Mouse (Mus musculus): ENCODE results near the gene Zyx. TPM values are rescaled to one million over a fixed set of nuclear protein-coding genes. Genes with fewer than 3 reads are reported as not detected.

The Zyx gene
- 109 and 128 TPM in 2 replicates for polyA plus RNA-seq (2012; rRNA removed)

GRCm38 (mm10) chr6:42349426-42350020, at the start of gene Zyx:
TSS of gene Zyx (plus strand) at chr6:42349630.
- under 1% methylated on average over 33 of the region's 36 CpGs for WGBS
- DNase-seq (ENCODE audit: low read depth, low spot score): no peak

- WGBS: 52% methylated on average over 8 of the region's 8 CpGs
- DNase-seq (ENCODE audit: low read depth, low spot score): no peak
Observed at GRCm38 (mm10) chr6:42309816-42310378, 39.5 kb upstream of the Zyx start.

- WGBS: 49% methylated on average over 2 of the region's 2 CpGs
Observed at GRCm38 (mm10) chr6:42310427-42311053, 38.9 kb upstream of the Zyx start.

GRCm38 (mm10) chr6:42318293-42318692, 31.1 kb upstream of the Zyx start:
- 73% methylated on average over 4 of the region's 4 CpGs for WGBS
- DNase-seq (ENCODE audit: low read depth, low spot score): no peak

More at GRCm38 (mm10) chr6:42310427-42311053, 38.9 kb upstream of the Zyx start:
- DNase-seq (ENCODE audit: low read depth, low spot score): no peak

- 3% methylated on average over 24 of the region's 28 CpGs for WGBS
- no peak for DNase-seq (ENCODE audit: low read depth, low spot score)
Observed at GRCm38 (mm10) chr6:42323371-42324066, 25.9 kb upstream of the Zyx start.

- WGBS: 3% methylated on average over 23 of the region's 32 CpGs
- no peak for DNase-seq (ENCODE audit: low read depth, low spot score)
Observed at GRCm38 (mm10) chr6:42324067-42324481, 25.4 kb upstream of the Zyx start.

GRCm38 (mm10) chr6:42324482-42325267, 24.8 kb upstream of the Zyx start, which contains the start of gene Fam131b:
TSS of gene Fam131b (minus strand) at chr6:42324643.
- no peak for DNase-seq (ENCODE audit: low read depth, low spot score)
- WGBS: 1% methylated on average over 54 of the region's 68 CpGs

- 5% methylated on average over 7 of the region's 7 CpGs for WGBS
- DNase-seq (ENCODE audit: low read depth, low spot score): peak; percentile 46
Observed at GRCm38 (mm10) chr6:42325268-42325609, 24.2 kb upstream of the Zyx start.

GRCm38 (mm10) chr6:42326509-42326908, 22.9 kb upstream of the Zyx start:
- no peak for DNase-seq (ENCODE audit: low read depth, low spot score)
- WGBS: 95% methylated on average over 3 of the region's 3 CpGs

GRCm38 (mm10) chr6:42328757-42329156, 20.7 kb upstream of the Zyx start:
- WGBS: 73% methylated on average over 3 of the region's 3 CpGs

GRCm38 (mm10) chr6:42330216-42330615, 19.2 kb upstream of the Zyx start:
- DNase-seq (ENCODE audit: low read depth, low spot score): no peak
- WGBS: 74% methylated on average over 3 of the region's 3 CpGs

More at GRCm38 (mm10) chr6:42328757-42329156, 20.7 kb upstream of the Zyx start:
- DNase-seq (ENCODE audit: low read depth, low spot score): no peak

GRCm38 (mm10) chr6:42330946-42331345, 18.5 kb upstream of the Zyx start:
- WGBS: 85% methylated on average over 3 of the region's 3 CpGs

GRCm38 (mm10) chr6:42339189-42339588, 10.2 kb upstream of the Zyx start:
- WGBS: 83% methylated on average over 2 of the region's 2 CpGs
- no peak for DNase-seq (ENCODE audit: low read depth, low spot score)

More at GRCm38 (mm10) chr6:42330946-42331345, 18.5 kb upstream of the Zyx start:
- no peak for DNase-seq (ENCODE audit: low read depth, low spot score)

GRCm38 (mm10) chr6:42339981-42340380, 9.4 kb upstream of the Zyx start:
- WGBS: 63% methylated on average over 5 of the region's 5 CpGs
- no peak for DNase-seq (ENCODE audit: low read depth, low spot score)

- 45% methylated on average over 1 of the region's 1 CpGs for WGBS
- no peak for DNase-seq (ENCODE audit: low read depth, low spot score)
Observed at GRCm38 (mm10) chr6:42342171-42342570, 7.3 kb upstream of the Zyx start.

- 81% methylated on average over 9 of the region's 9 CpGs for WGBS
- no peak for DNase-seq (ENCODE audit: low read depth, low spot score)
Observed at GRCm38 (mm10) chr6:42343361-42344120, 5.9 kb upstream of the Zyx start.

- 78% methylated on average over 1 of the region's 1 CpGs for WGBS
- DNase-seq (ENCODE audit: low read depth, low spot score): no peak
Observed at GRCm38 (mm10) chr6:42344255-42344654, 5.2 kb upstream of the Zyx start.

- no peak for DNase-seq (ENCODE audit: low read depth, low spot score)
- WGBS: 40% methylated on average over 12 of the region's 12 CpGs
Observed at GRCm38 (mm10) chr6:42348281-42349005, 987 bp upstream of the Zyx start.
